Mouse (Mus musculus) adrenal gland, adult 8-10 months (tissue): Measurements from ENCODE around the gene Tnfrsf25. TPM values are rescaled to one million over a fixed set of nuclear protein-coding genes. Genes with fewer than 3 reads are reported as not detected.

Experiments used
- DNase-seq: peaks from one replicate; pipeline ENCODE4 v3.0.0; 2022
- total RNA-seq, 4 experiments: library from RNA; stranded (reverse); gene quantifications; 2 replicates each; pipeline ENCODE4 v1.2.4; 2022

Gene Tnfrsf25
- 1 to 10 TPM in 3 of 4 experiments, under 1 TPM in 1; 0.73 to 2.0 (median 1.3) TPM for total RNA-seq

GRCm38 (mm10) chr4:152115921-152116612, at the start of gene Tnfrsf25:
Tnfrsf25 (plus strand) TSS chr4:152115934.
- DNase-seq, result no peak

- DNase-seq, result no peak
These were observed 48.5 kb upstream of the Tnfrsf25 start for GRCm38 (mm10) chr4:152067280-152067679.

- no peak for DNase-seq
These were observed 47.5 kb upstream of the Tnfrsf25 start for GRCm38 (mm10) chr4:152068166-152068724.

GRCm38 (mm10) chr4:152069245-152069644, 46.5 kb upstream of the Tnfrsf25 start:
- no peak for DNase-seq

GRCm38 (mm10) chr4:152070494-152071396, 45.0 kb upstream of the Tnfrsf25 start:
- no peak for DNase-seq

- no peak for DNase-seq
These were observed 43.6 kb upstream of the Tnfrsf25 start, which contains the start of gene Plekhg5 for GRCm38 (mm10) chr4:152072121-152072601. Plekhg5 (plus strand) TSS chr4:152072498.

GRCm38 (mm10) chr4:152072655-152073054, 43.1 kb upstream of the Tnfrsf25 start:
- no peak for DNase-seq

- no peak for DNase-seq
These were observed 42.0 kb upstream of the Tnfrsf25 start for GRCm38 (mm10) chr4:152073715-152074114.

- DNase-seq, result no peak
These were observed 41.2 kb upstream of the Tnfrsf25 start for GRCm38 (mm10) chr4:152074548-152074947.

GRCm38 (mm10) chr4:152077191-152077590, 38.5 kb upstream of the Tnfrsf25 start:
- no peak for DNase-seq

GRCm38 (mm10) chr4:152078105-152078530, 37.6 kb upstream of the Tnfrsf25 start:
- DNase-seq, result no peak

GRCm38 (mm10) chr4:152079261-152079660, 36.5 kb upstream of the Tnfrsf25 start:
- DNase-seq, result no peak

GRCm38 (mm10) chr4:152079931-152080330, 35.8 kb upstream of the Tnfrsf25 start:
- no peak for DNase-seq

- no peak for DNase-seq
These were observed 32.0 kb upstream of the Tnfrsf25 start for GRCm38 (mm10) chr4:152083611-152084220.

GRCm38 (mm10) chr4:152084616-152085015, 31.1 kb upstream of the Tnfrsf25 start:
- no peak for DNase-seq

- no peak for DNase-seq
These were observed 29.1 kb upstream of the Tnfrsf25 start for GRCm38 (mm10) chr4:152086505-152087210.

- no peak for DNase-seq
These were observed 28.3 kb upstream of the Tnfrsf25 start for GRCm38 (mm10) chr4:152087211-152088081.

GRCm38 (mm10) chr4:152088133-152088532, 27.6 kb upstream of the Tnfrsf25 start:
- no peak for DNase-seq

- DNase-seq, result no peak
These were observed 27.1 kb upstream of the Tnfrsf25 start for GRCm38 (mm10) chr4:152088556-152089120.

- no peak for DNase-seq
These were observed 25.5 kb upstream of the Tnfrsf25 start for GRCm38 (mm10) chr4:152090191-152090590.
